Mouse (Mus musculus) Patski (cell line): ENCODE measurements around the gene Il25. TPM values are rescaled to one million over a fixed set of nuclear protein-coding genes. Genes with fewer than 3 reads are reported as not detected.

ENCODE experiments used
- ATAC-seq: fragments of 100-300 bp; one replicate; pipeline ENCODE4 v1.8.0; 2021
- CTCF ChIA-PET: fragments of 350-600 bp; sonication (Branson Sonifier 250); formaldehyde crosslinking; loops from one replicate; lab custom pipeline; 2022; ENCODE audit warnings: inconsistent platforms; lab: Charles Lee
- POLR2A ChIA-PET: fragments of 350-600 bp; sonication (Branson Sonifier 250); formaldehyde crosslinking; loops from one replicate; lab custom pipeline; 2022; ENCODE audit warnings: antibody characterized with exemption, inconsistent platforms; lab: Charles Lee
- DNase-seq: peaks from one replicate; pipeline ENCODE4 v3.0.0-alpha.2; 2011; ENCODE audit warnings: low read depth, low spot score
- H3K27me3 ChIP-seq: fragments of 371-371 bp; one replicate; pipeline ENCODE4 v1.5.1; 2021
- CTCF ChIP-seq: fragments of 100-300 bp; IDR thresholded peaks from one replicate; pipeline ENCODE4 v1.5.1; 2021
- in situ Hi-C: fragments of 300-500 bp; cut with MboI; formaldehyde crosslinking; loops from 3 replicates; pipeline ENCODE4 v1.11.1; 2018; ENCODE audit warnings: low pct_unique_long_range_greater_than_20kb, mixed read lengths
- polyA plus RNA-seq: library from polyadenylated mRNA; unstranded; gene quantifications from one replicate; pipeline ENCODE4 v1.2.3, GENCODE M21; 2021

Il25 gene
- polyA plus RNA-seq, 1 experiment from 2014 or later = not detected

GRCm38 (mm10) chr14:54926401-54927158, 5.9 kb upstream of the Il25 start:
- in situ Hi-C loops = no loop called here
- ChIA-PET CTCF (interaction anchor here (1.5 to 2.0 kb wide), 2 partner anchors 12 to 88 kb away, joined by 3 to 4 read pairs; partner anchors contain the start of gene Ngdn), POLR2A (interaction anchor here (1.1 to 1.7 kb wide), 2 partner anchors 14 to 16 kb away, joined by 3 to 4 read pairs; partner anchors contain the start of gene Slc22a17)
- DNase-seq (no peak), ATAC-seq (no peak)
- peaks cover 18% of the 10 kb centered on the region for H3K27me3 ChIP-seq
- no peak for TF ChIP-seq CTCF

- in situ Hi-C loops = no loop called here
- CTCF ChIA-PET = interaction anchor here (1.5 to 2.0 kb wide), 2 partner anchors 11 to 88 kb away, joined by 3 to 4 read pairs; partner anchors contain the start of gene Ngdn
- no peak for TF ChIP-seq CTCF
- no peak for DNase-seq
- peaks cover 18% of the 10 kb centered on the region for H3K27me3 ChIP-seq
- no peak for ATAC-seq
- POLR2A ChIA-PET = interaction anchor here (1.7 kb wide), 1 partner anchor 17 kb away, joined by 3 read pairs; no protein-coding TSS in a partner anchor
These were observed 5.2 kb upstream of the Il25 start for GRCm38 (mm10) chr14:54927296-54927695.

- ATAC-seq (no peak), DNase-seq (no peak)
- ChIA-PET POLR2A (no interaction called here), CTCF (interaction anchor here (1.4 kb wide), 1 partner anchor 10 kb away, joined by 6 read pairs; no protein-coding TSS in a partner anchor)
- H3K27me3 ChIP-seq = peaks cover 26% of the 10 kb centered on the region
- in situ Hi-C loops = no loop called here
- no peak for TF ChIP-seq CTCF
These were observed 2.7 kb upstream of the Il25 start for GRCm38 (mm10) chr14:54929801-54930200.

DNA sequence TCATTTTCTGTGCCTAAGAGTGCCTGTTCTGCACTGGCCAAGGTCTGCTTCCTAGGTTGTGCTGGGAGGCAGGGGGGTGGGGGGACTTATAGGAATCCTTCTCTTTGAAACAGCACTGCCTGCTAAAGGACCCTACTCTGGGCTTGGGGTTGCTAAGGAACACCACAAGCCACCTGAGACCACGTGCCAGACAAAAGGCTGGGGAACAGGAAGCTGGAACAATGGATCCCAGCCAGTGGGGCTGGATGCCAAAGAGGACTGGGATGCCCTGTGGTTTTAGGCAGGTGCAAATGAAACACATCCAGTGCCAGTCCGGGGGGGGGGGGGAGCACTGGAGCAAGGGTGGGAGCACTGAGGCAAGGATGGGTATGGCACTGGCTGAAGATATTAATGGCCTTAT, 2.1 kb upstream of the Il25 start:
- no peak for TF ChIP-seq CTCF
- in situ Hi-C loops = no loop called here
- CTCF ChIA-PET = interaction anchor here (1.4 kb wide), 1 partner anchor 10 kb away, joined by 6 read pairs; no protein-coding TSS in a partner anchor
- no peak for DNase-seq
- H3K27me3 ChIP-seq = peaks cover 29% of the 10 kb centered on the region
- POLR2A ChIA-PET = no interaction called here
- no peak for ATAC-seq

DNA sequence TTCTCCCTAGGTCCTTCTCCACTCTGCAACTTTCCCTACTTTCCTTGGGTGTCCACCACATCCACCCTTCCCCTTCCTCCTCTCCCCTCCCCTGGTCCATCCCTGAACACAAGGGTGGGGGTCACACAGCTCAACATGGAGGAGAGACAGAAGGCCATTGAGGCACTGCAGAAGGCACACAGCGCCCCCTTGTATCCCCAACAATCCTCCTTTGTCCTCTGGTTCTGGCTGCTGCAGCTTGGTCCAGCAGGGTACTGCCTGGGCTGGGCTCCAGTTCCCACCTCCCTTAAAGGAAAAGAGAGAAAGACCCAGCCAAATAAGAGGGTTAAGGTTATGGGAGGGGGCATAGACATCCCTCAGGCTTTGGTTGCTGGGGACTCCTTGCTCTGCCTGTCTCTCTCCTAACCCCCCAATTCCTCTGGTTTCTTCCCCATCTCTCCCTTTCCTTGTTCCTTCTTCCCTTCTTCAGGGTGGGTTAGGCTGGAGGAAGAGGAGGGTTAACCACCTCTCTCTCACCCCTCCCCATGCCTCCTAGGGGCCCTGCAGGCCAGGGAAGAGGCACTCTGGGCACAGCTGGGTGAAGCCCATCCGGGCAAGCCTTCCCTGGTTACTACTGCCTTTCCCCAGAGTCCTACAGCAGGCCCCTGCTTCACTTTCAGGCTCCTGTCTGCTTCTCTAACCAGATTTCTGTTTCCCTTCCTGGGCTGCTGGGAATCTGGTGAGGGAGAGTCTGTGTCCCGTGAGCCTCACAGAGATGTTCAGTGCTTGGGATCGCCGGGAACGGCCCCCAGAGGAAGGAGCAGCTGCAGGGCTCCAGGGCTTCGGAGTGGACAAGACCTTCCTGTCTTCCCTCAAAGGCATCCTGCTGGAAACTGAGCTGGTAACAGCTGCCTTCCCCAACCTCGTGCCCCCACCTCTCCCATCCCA, 3.7 kb downstream of the Il25 start, which contains the start of gene Cmtm5:
Gene Cmtm5 (plus strand): TSS at position 358 of the 927 bp plus-strand sequence.
- in situ Hi-C loops = loop anchor here (5.0 kb wide), 2 partner anchors 34 to 94 kb away; no protein-coding TSS in a partner anchor
- DNase-seq (no peak), ATAC-seq (no peak)
- POLR2A ChIA-PET = no interaction called here
- no peak for TF ChIP-seq CTCF
- CTCF ChIA-PET = no interaction called here
- H3K27me3 ChIP-seq = peaks cover 20% of the 10 kb centered on the region

DNA sequence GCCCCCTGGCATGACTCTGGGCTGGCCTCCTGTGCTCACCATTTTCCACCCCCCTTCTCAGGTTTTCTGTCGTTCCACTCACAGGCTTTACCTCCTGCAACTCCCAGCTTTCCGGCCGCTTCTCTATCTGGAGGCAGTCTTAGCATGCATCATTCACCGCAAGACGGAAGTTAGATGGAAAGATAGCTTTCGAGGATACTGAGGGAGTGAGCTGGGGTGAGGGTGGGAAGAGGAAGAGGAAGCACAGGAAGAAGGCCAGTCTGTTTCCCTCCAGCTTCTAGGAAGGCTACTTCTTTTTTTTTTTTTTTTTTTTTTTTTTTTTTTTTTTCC, 4.3 kb downstream of the Il25 start:
- DNase-seq (no peak), ATAC-seq (no peak)
- CTCF ChIA-PET = no interaction called here
- in situ Hi-C loops = loop anchor here (5.0 kb wide), 2 partner anchors 34 to 94 kb away; no protein-coding TSS in a partner anchor
- H3K27me3 ChIP-seq = peaks cover 20% of the 10 kb centered on the region
- no peak for TF ChIP-seq CTCF
- POLR2A ChIA-PET = no interaction called here

- in situ Hi-C loops = loop anchor here (5.0 kb wide), 2 partner anchors 35 to 95 kb away; no protein-coding TSS in a partner anchor
- ChIA-PET CTCF (interaction anchor here (1.2 kb wide), 1 partner anchor 17 kb away, joined by 3 read pairs; no protein-coding TSS in a partner anchor), POLR2A (no interaction called here)
- no peak for TF ChIP-seq CTCF
- DNase-seq (no peak), ATAC-seq (no peak)
- peaks cover 20% of the 10 kb centered on the region for H3K27me3 ChIP-seq
These were observed 5.1 kb downstream of the Il25 start for GRCm38 (mm10) chr14:54937361-54938182.

- ATAC-seq (no peak), DNase-seq (no peak)
- POLR2A ChIA-PET = no interaction called here
- H3K27me3 ChIP-seq = peaks cover 16% of the 10 kb centered on the region
- in situ Hi-C loops = loop anchor here (5.0 kb wide), 2 partner anchors 36 to 96 kb away; no protein-coding TSS in a partner anchor
- CTCF ChIA-PET = interaction anchor here (1.0 to 2.4 kb wide), 9 partner anchors 12 to 95 kb away, joined by 3 to 9 read pairs (median 3); no protein-coding TSS in a partner anchor
- no peak for TF ChIP-seq CTCF
These were observed 6.1 kb downstream of the Il25 start for GRCm38 (mm10) chr14:54938431-54939219.
